Mouse (Mus musculus) A20 (cell line): Measurements from ENCODE around the gene Olfr1507.

ENCODE experiments used
- DNase-seq: peaks from one replicate; pipeline ENCODE4 v3.0.0-alpha.2; 2011; ENCODE audit warnings: low read depth, low spot score

The Olfr1507 gene

GRCm38 (mm10) chr14:52495516-52495915 lies at the start of gene Olfr1507:
Gene Olfr1507, minus strand, starts transcription at chr14:52495749.
- no peak for DNase-seq

- DNase-seq, result no peak
Measured at GRCm38 (mm10) chr14:52533336-52533735, 37.8 kb upstream of the Olfr1507 start.

- DNase-seq, result no peak
Measured at GRCm38 (mm10) chr14:52524952-52525351, 29.4 kb upstream of the Olfr1507 start.

- DNase-seq, result no peak
Measured at GRCm38 (mm10) chr14:52467395-52467794, 28.2 kb downstream of the Olfr1507 start, which contains the start of gene Olfr1508. Gene Olfr1508, minus strand, starts transcription at chr14:52467495.

- DNase-seq, result no peak
Measured at GRCm38 (mm10) chr14:52465738-52466137, 29.8 kb downstream of the Olfr1507 start.

- DNase-seq, result no peak
Measured at GRCm38 (mm10) chr14:52461928-52462327, 33.6 kb downstream of the Olfr1507 start.

GRCm38 (mm10) chr14:52451138-52451537 lies 44.4 kb downstream of the Olfr1507 start:
- DNase-seq, result peak; percentile 63

GRCm38 (mm10) chr14:52442690-52443089 lies 52.9 kb downstream of the Olfr1507 start, which contains the start of gene Olfr1509:
Gene Olfr1509, plus strand, starts transcription at chr14:52442990.
- DNase-seq, result no peak
